Mouse (Mus musculus) cerebellum, adult 2 months (tissue): Measurements from ENCODE around the gene Tnni2. TPM values are rescaled to one million over a fixed set of nuclear protein-coding genes. Genes with fewer than 3 reads are reported as not detected.

Source experiments
- DNase-seq, 2 experiments: peaks; one replicate each; pipeline ENCODE4 v3.0.0; 2021
- H3K27ac ChIP-seq: fragments of 200-500 bp; 2 replicates; pipeline ENCODE4 v1.5.1; 2012; ENCODE audit warnings: low read length, control low read depth, inconsistent platforms; ENCODE audit not compliant: insufficient read depth
- H3K27me3 ChIP-seq: fragments of 200-500 bp; 2 replicates; pipeline ENCODE4 v1.6.1; 2012; ENCODE audit warnings: inconsistent platforms, mild to moderate bottlenecking, low read length, moderate library complexity; ENCODE audit not compliant: control insufficient read depth, insufficient read depth
- H3K4me1 ChIP-seq: fragments of 200-500 bp; 2 replicates; pipeline ENCODE4 v1.6.1; 2011; ENCODE audit warnings: low read length; ENCODE audit not compliant: control insufficient read depth, insufficient read depth
- H3K4me3 ChIP-seq: fragments of 200-500 bp; replicated peaks from 2 replicates; pipeline ENCODE3; 2011; ENCODE audit warnings: mild to moderate bottlenecking, low read depth, low read length, control low read depth; ENCODE audit not compliant: insufficient read depth
- CTCF ChIP-seq: fragments of 200-500 bp; IDR thresholded peaks from 2 replicates; pipeline ENCODE4 v1.5.1; 2011; ENCODE audit warnings: low read depth, mild to moderate bottlenecking, control low read depth, low read length, moderate library complexity, borderline replicate concordance; ENCODE audit not compliant: insufficient read depth
- POLR2A ChIP-seq: fragments of 200-500 bp; IDR thresholded peaks from 2 replicates; pipeline ENCODE4 v1.6.1; 2011; ENCODE audit warnings: low read length, control low read depth, borderline replicate concordance; ENCODE audit not compliant: insufficient read depth
- WGBS: fragments of 180-500 bp; shearing (Covaris S2); methylation state at CpG from one replicate; pipeline ENCODE4 v1.1.7; 2018; 5-methylcytosine and 5-hydroxymethylcytosine counted together
- polyA plus RNA-seq: library from polyadenylated mRNA; depleted of rRNA; stranded (reverse); fragments of >200 nt; gene quantifications from 2 replicates; pipeline ENCODE4 v1.2.3, GENCODE M21; 2012

Tnni2 gene
- polyA plus RNA-seq, 1 experiment = 0.52 TPM

- Histone ChIP-seq H3K4me1 (peaks cover 10% of the 10 kb centered on the region; the same call in 1 of the 2 replicates), H3K4me3 (no peak overlapping the region), H3K27ac (no peak overlapping the region), H3K27me3 (no peaks in the 10 kb centered on the region)
- WGBS = 69% methylated on average over 2 of the region's 2 CpGs
- DNase-seq = peak in 1 of 2 experiments; percentile 10
- no peak for TF ChIP-seq CTCF
Observed at GRCm38 (mm10) chr7:142455251-142455650, 13.6 kb downstream of the Tnni2 start.

- H3K27ac ChIP-seq = peak overlapping the region; percentile 78
- WGBS = 26% methylated on average over 3 of the region's 3 CpGs
Observed at GRCm38 (mm10) chr7:142456806-142457205, 15.2 kb downstream of the Tnni2 start.

GRCm38 (mm10) chr7:142457227-142457811, 15.7 kb downstream of the Tnni2 start:
- peak overlapping the region; percentile 78 for H3K27ac ChIP-seq
- TF ChIP-seq POLR2A (no peak), CTCF (no peak)
- DNase-seq = peak; percentile 81 to 87
- H3K27me3 ChIP-seq = no peaks in the 10 kb centered on the region
- peaks cover 10% of the 10 kb centered on the region; the same call in 1 of the 2 replicates for H3K4me1 ChIP-seq
- WGBS = 3% methylated on average over 3 of the region's 3 CpGs
- H3K4me3 ChIP-seq = no peak overlapping the region

More at GRCm38 (mm10) chr7:142456806-142457205, 15.2 kb downstream of the Tnni2 start:
- Histone ChIP-seq H3K4me1 (peaks cover 10% of the 10 kb centered on the region; the same call in 1 of the 2 replicates), H3K27me3 (no peaks in the 10 kb centered on the region), H3K4me3 (no peak overlapping the region)
- no peak for DNase-seq
- TF ChIP-seq POLR2A (no peak), CTCF (no peak)

GRCm38 (mm10) chr7:142458026-142458425, 16.4 kb downstream of the Tnni2 start:
- 30% methylated on average over 2 of the region's 2 CpGs for WGBS
- peak in 1 of 2 experiments; percentile 22 for DNase-seq

GRCm38 (mm10) chr7:142458676-142459298, 17.2 kb downstream of the Tnni2 start:
- H3K27me3 ChIP-seq = no peaks in the 10 kb centered on the region
- H3K27ac ChIP-seq = peak overlapping the region; percentile 78; the same call in 1 of the 2 replicates
- 93% methylated on average over 5 of the region's 5 CpGs for WGBS
- H3K4me1 ChIP-seq = peaks cover 22% of the 10 kb centered on the region
- H3K4me3 ChIP-seq = no peak overlapping the region
- TF ChIP-seq POLR2A (no peak), CTCF (no peak)
- DNase-seq = peak in 1 of 2 experiments; percentile 17

More at GRCm38 (mm10) chr7:142458026-142458425, 16.4 kb downstream of the Tnni2 start:
- Histone ChIP-seq H3K27me3 (no peaks in the 10 kb centered on the region), H3K27ac (peak overlapping the region; percentile 78), H3K4me1 (peaks cover 14% of the 10 kb centered on the region), H3K4me3 (no peak overlapping the region)
- no peak for TF ChIP-seq POLR2A
- no peak for TF ChIP-seq CTCF

GRCm38 (mm10) chr7:142459299-142459691, 17.7 kb downstream of the Tnni2 start:
- H3K4me3 ChIP-seq = no peak overlapping the region
- WGBS = 99% methylated on average over 2 of the region's 2 CpGs
- DNase-seq = no peak
- TF ChIP-seq POLR2A (no peak), CTCF (no peak)
- H3K27ac ChIP-seq = no peak overlapping the region
- H3K4me1 ChIP-seq = peaks cover 23% of the 10 kb centered on the region
- H3K27me3 ChIP-seq = no peaks in the 10 kb centered on the region

GRCm38 (mm10) chr7:142460636-142461077, 19.0 kb downstream of the Tnni2 start, which contains the start of gene Lsp1:
Gene Lsp1 (plus strand): TSS chr7:142460809.
- 97% methylated on average over 7 of the region's 7 CpGs for WGBS
- Histone ChIP-seq H3K27me3 (no peaks in the 10 kb centered on the region), H3K4me1 (peaks cover 23% of the 10 kb centered on the region), H3K27ac (no peak within 1 kb of the TSS), H3K4me3 (no peak within 1 kb of the TSS)
- no peak for DNase-seq
- TF ChIP-seq POLR2A (no peak), CTCF (no peak)

- DNase-seq = peak in 1 of 2 experiments; percentile 6
- 95% methylated on average over 2 of the region's 2 CpGs for WGBS
Observed at GRCm38 (mm10) chr7:142461446-142461845, 19.8 kb downstream of the Tnni2 start.

More at GRCm38 (mm10) chr7:142461446-142461845, 19.8 kb downstream of the Tnni2 start:
- no peak overlapping the region for H3K4me3 ChIP-seq
- peaks cover 23% of the 10 kb centered on the region for H3K4me1 ChIP-seq
- no peak overlapping the region for H3K27ac ChIP-seq
- no peaks in the 10 kb centered on the region for H3K27me3 ChIP-seq
- TF ChIP-seq POLR2A (no peak), CTCF (no peak)
